Mouse (Mus musculus) liver, embryonic 16.5 days (tissue): ENCODE results near the gene Arhgap23. TPM values are rescaled to one million over a fixed set of nuclear protein-coding genes. Genes with fewer than 3 reads are reported as not detected.
A peak's percentile ranks its signal among the peaks of the same experiment; 100 is the strongest.

Experiments used
- ATAC-seq: fragments of 200-750 bp; cut with Nextera tagmentation; 2 replicates; pipeline ENCODE4 v1.8.0; 2017; ENCODE audit warnings: low read depth, mild to moderate bottlenecking, moderate number of reproducible peaks, moderate library complexity
- H3K27ac ChIP-seq: fragments of 300-500 bp; sonication (generic); 2 replicates; pipeline ENCODE4 v1.5.1; 2014; ENCODE audit warnings: mild to moderate bottlenecking, low read length
- H3K27me3 ChIP-seq: fragments of 300-500 bp; sonication (generic); 2 replicates; pipeline ENCODE4 v1.6.1; 2014; ENCODE audit warnings: low read depth, low read length, mixed read lengths; ENCODE audit not compliant: control insufficient read depth, insufficient read depth
- H3K36me3 ChIP-seq: fragments of 300-500 bp; sonication (generic); 2 replicates; pipeline ENCODE4 v1.6.1; 2014; ENCODE audit warnings: mild to moderate bottlenecking; ENCODE audit not compliant: control insufficient read depth, insufficient read depth
- H3K4me1 ChIP-seq: fragments of 300-500 bp; sonication (generic); 2 replicates; pipeline ENCODE4 v1.6.1; 2014; ENCODE audit warnings: low read depth, low read length, mixed read lengths; ENCODE audit not compliant: control insufficient read depth
- H3K4me2 ChIP-seq: fragments of 300-500 bp; sonication (generic); 2 replicates; pipeline ENCODE4 v1.6.1; 2014; ENCODE audit warnings: low read depth, low read length, mixed read lengths
- H3K4me3 ChIP-seq: fragments of 300-500 bp; sonication (generic); 2 replicates; pipeline ENCODE4 v1.5.1; 2014; ENCODE audit warnings: low read depth, mild to moderate bottlenecking, low read length
- H3K9ac ChIP-seq: fragments of 300-500 bp; sonication (generic); 2 replicates; pipeline ENCODE4 v1.6.1; 2014; ENCODE audit warnings: low read depth, low read length
- H3K9me3 ChIP-seq: fragments of 300-500 bp; sonication (generic); replicated peaks from 2 replicates; pipeline ENCODE4 v1.6.1; 2016; ENCODE audit warnings: low read length; ENCODE audit not compliant: control insufficient read depth
- WGBS: fragments of 180-500 bp; shearing (Covaris S2); extraction: QIAGEN DNeasy Blood & Tissue Kit; methylation state at CpG from one replicate; pipeline ENCODE4 v1.1.7; 2014; ENCODE audit not compliant: insufficient replicate concordance; 5-methylcytosine and 5-hydroxymethylcytosine counted together
- polyA plus RNA-seq: library from polyadenylated mRNA; unstranded; fragments of >200 nt; fragmentation: Nextera tagmentation; extraction: Ambion mirVana; gene quantifications from 2 replicates; pipeline ENCODE4 v1.2.1, GENCODE M21; 2015

Arhgap23 gene
- polyA plus RNA-seq, 1 experiment from 2014 or later: 5.4 TPM

- 91% methylated on average over 2 of the region's 2 CpGs for WGBS
- no peak for ATAC-seq
Measured at GRCm38 (mm10) chr11:97387811-97388210, 27.5 kb upstream of the Arhgap23 start.

GRCm38 (mm10) chr11:97389127-97389526, 26.2 kb upstream of the Arhgap23 start:
- no peak overlapping the region for H3K4me3 ChIP-seq
- ATAC-seq: no peak
- H3K4me2 ChIP-seq: no peak overlapping the region
- H3K36me3 ChIP-seq: peaks cover 15% of the 10 kb centered on the region
- no peak overlapping the region for H3K9ac ChIP-seq
- no peaks in the 10 kb centered on the region for H3K9me3 ChIP-seq
- 87% methylated on average over 8 of the region's 8 CpGs for whole genome bisulfite sequencing
- H3K27ac ChIP-seq: no peak overlapping the region
- H3K4me1 ChIP-seq: no peaks in the 10 kb centered on the region; the same call in none of the 2 replicates
- H3K27me3 ChIP-seq: no peaks in the 10 kb centered on the region

More at GRCm38 (mm10) chr11:97387811-97388210, 27.5 kb upstream of the Arhgap23 start:
- H3K9ac ChIP-seq: no peak overlapping the region
- peaks cover 15% of the 10 kb centered on the region for H3K36me3 ChIP-seq
- no peaks in the 10 kb centered on the region for H3K27me3 ChIP-seq
- no peak overlapping the region for H3K27ac ChIP-seq
- H3K4me1 ChIP-seq: no peaks in the 10 kb centered on the region; the same call in none of the 2 replicates
- no peaks in the 10 kb centered on the region for H3K9me3 ChIP-seq
- no peak overlapping the region for H3K4me3 ChIP-seq
- no peak overlapping the region for H3K4me2 ChIP-seq

- peaks cover 15% of the 10 kb centered on the region for H3K36me3 ChIP-seq
- H3K4me1 ChIP-seq: no peaks in the 10 kb centered on the region; the same call in none of the 2 replicates
- no peak for ATAC-seq
- no peak overlapping the region for H3K27ac ChIP-seq
- WGBS: 40% methylated on average over 11 of the region's 11 CpGs
- H3K4me3 ChIP-seq: no peak overlapping the region
- no peaks in the 10 kb centered on the region for H3K27me3 ChIP-seq
- no peak overlapping the region for H3K4me2 ChIP-seq
- no peak overlapping the region for H3K9ac ChIP-seq
- no peaks in the 10 kb centered on the region for H3K9me3 ChIP-seq
Measured at GRCm38 (mm10) chr11:97393658-97394057, 21.7 kb upstream of the Arhgap23 start.

- Histone ChIP-seq H3K36me3 (peaks cover 15% of the 10 kb centered on the region), H3K27ac (no peak overlapping the region), H3K27me3 (no peaks in the 10 kb centered on the region), H3K9me3 (no peaks in the 10 kb centered on the region), H3K4me3 (no peak overlapping the region), H3K4me1 (no peaks in the 10 kb centered on the region; the same call in none of the 2 replicates), H3K4me2 (no peak overlapping the region), H3K9ac (no peak overlapping the region)
- 42% methylated on average over 11 of the region's 11 CpGs for WGBS
- no peak for ATAC-seq
Measured at GRCm38 (mm10) chr11:97394146-97394545, 21.2 kb upstream of the Arhgap23 start.

GRCm38 (mm10) chr11:97398506-97398905, 16.8 kb upstream of the Arhgap23 start:
- no peak overlapping the region for H3K4me2 ChIP-seq
- H3K36me3 ChIP-seq: no peaks in the 10 kb centered on the region
- no peaks in the 10 kb centered on the region; the same call in 1 of the 2 replicates for H3K27me3 ChIP-seq
- H3K4me3 ChIP-seq: no peak overlapping the region
- WGBS: 87% methylated on average over 2 of the region's 2 CpGs
- no peak for ATAC-seq
- no peaks in the 10 kb centered on the region for H3K9me3 ChIP-seq
- H3K27ac ChIP-seq: no peak overlapping the region
- peaks cover 8% of the 10 kb centered on the region for H3K4me1 ChIP-seq
- H3K9ac ChIP-seq: no peak overlapping the region

GRCm38 (mm10) chr11:97399958-97400710, 15.2 kb upstream of the Arhgap23 start:
- Histone ChIP-seq H3K4me3 (peak overlapping the region; percentile 37), H3K9me3 (no peaks in the 10 kb centered on the region), H3K9ac (no peak overlapping the region), H3K4me2 (peak overlapping the region; percentile 73), H3K36me3 (no peaks in the 10 kb centered on the region), H3K27me3 (peaks cover 7% of the 10 kb centered on the region), H3K27ac (no peak overlapping the region), H3K4me1 (peaks cover 19% of the 10 kb centered on the region)
- 4% methylated on average over 23 of the region's 23 CpGs for WGBS
- peak; percentile 62 for ATAC-seq

GRCm38 (mm10) chr11:97401082-97401481, 14.3 kb upstream of the Arhgap23 start:
- Histone ChIP-seq H3K27me3 (peaks cover 16% of the 10 kb centered on the region), H3K4me3 (no peak overlapping the region), H3K4me2 (no peak overlapping the region), H3K27ac (no peak overlapping the region), H3K9me3 (no peaks in the 10 kb centered on the region), H3K9ac (no peak overlapping the region), H3K36me3 (no peaks in the 10 kb centered on the region), H3K4me1 (peaks cover 29% of the 10 kb centered on the region)
- WGBS: 30% methylated on average over 6 of the region's 6 CpGs
- ATAC-seq: no peak

- Histone ChIP-seq H3K4me1 (peaks cover 30% of the 10 kb centered on the region), H3K27me3 (peaks cover 22% of the 10 kb centered on the region), H3K4me2 (no peak overlapping the region), H3K27ac (no peak overlapping the region), H3K4me3 (no peak overlapping the region), H3K9ac (no peak overlapping the region), H3K36me3 (no peaks in the 10 kb centered on the region), H3K9me3 (no peaks in the 10 kb centered on the region)
- 52% methylated on average over 3 of the region's 3 CpGs for WGBS
- ATAC-seq: no peak
Measured at GRCm38 (mm10) chr11:97401686-97402435, 13.5 kb upstream of the Arhgap23 start.

GRCm38 (mm10) chr11:97402746-97403145, 12.6 kb upstream of the Arhgap23 start:
- no peaks in the 10 kb centered on the region for H3K36me3 ChIP-seq
- peaks cover 30% of the 10 kb centered on the region for H3K4me1 ChIP-seq
- no peak overlapping the region for H3K4me3 ChIP-seq
- no peaks in the 10 kb centered on the region for H3K9me3 ChIP-seq
- no peak overlapping the region for H3K4me2 ChIP-seq
- H3K9ac ChIP-seq: no peak overlapping the region
- no peak for ATAC-seq
- WGBS: 30% methylated on average over 2 of the region's 2 CpGs
- H3K27ac ChIP-seq: no peak overlapping the region
- H3K27me3 ChIP-seq: peaks cover 23% of the 10 kb centered on the region
